Mouse (Mus musculus) hindbrain, embryonic 14.5 days (tissue): ENCODE data around the gene Tcte3. TPM values are rescaled to one million over a fixed set of nuclear protein-coding genes. Genes with fewer than 3 reads are reported as not detected.
A peak's percentile ranks its signal among the peaks of the same experiment; 100 is the strongest.
"Not testable (repeated sequence)": the region's sequence is repeated elsewhere in the genome, so short reads cannot be mapped to it uniquely, and the experiment has no call there.

Experiments used
- ATAC-seq: fragments of 200-750 bp; cut with Nextera tagmentation; 2 replicates; pipeline ENCODE4 v1.8.0; 2017; ENCODE audit warnings: moderate number of reproducible peaks, mild to moderate bottlenecking, moderate TSS enrichment, moderate library complexity; ENCODE audit not compliant: low FRiP score
- DNase-seq: peaks from one replicate; pipeline ENCODE4 v3.0.0-alpha.2; 2015; ENCODE audit warnings: low spot score
- H3K27ac ChIP-seq: fragments of 300-500 bp; sonication (generic); 2 replicates; pipeline ENCODE4 v1.5.1; 2014; ENCODE audit warnings: mild to moderate bottlenecking, moderate library complexity
- H3K27me3 ChIP-seq: fragments of 300-500 bp; sonication (generic); 2 replicates; pipeline ENCODE4 v1.6.1; 2014; ENCODE audit warnings: mild to moderate bottlenecking, low read length, mixed read lengths; ENCODE audit not compliant: control insufficient read depth, insufficient read depth
- H3K36me3 ChIP-seq: fragments of 300-500 bp; sonication (generic); replicated peaks from 2 replicates; pipeline ENCODE4 v1.6.1; 2014; ENCODE audit not compliant: control insufficient read depth, insufficient read depth
- H3K4me1 ChIP-seq: fragments of 300-500 bp; sonication (generic); replicated peaks from 2 replicates; pipeline ENCODE4 v1.6.1; 2014; ENCODE audit warnings: antibody characterized with exemption, low read length, mixed read lengths; ENCODE audit not compliant: control insufficient read depth, insufficient read depth
- H3K4me2 ChIP-seq: fragments of 300-500 bp; sonication (generic); replicated peaks from 2 replicates; pipeline ENCODE4 v1.6.1; 2014; ENCODE audit warnings: mild to moderate bottlenecking, moderate library complexity
- H3K4me3 ChIP-seq: fragments of 300-500 bp; sonication (generic); replicated peaks from 2 replicates; pipeline ENCODE4 v1.5.1; 2014; ENCODE audit warnings: mild to moderate bottlenecking, low read length
- H3K9ac ChIP-seq: fragments of 300-500 bp; sonication (generic); 2 replicates; pipeline ENCODE4 v1.6.1; 2014
- H3K9me3 ChIP-seq: fragments of 300-500 bp; sonication (generic); 2 replicates; pipeline ENCODE4 v1.6.1; 2016; ENCODE audit warnings: low read length; ENCODE audit not compliant: control insufficient read depth
- WGBS: fragments of 180-500 bp; shearing (Covaris S2); extraction: QIAGEN DNeasy Blood & Tissue Kit; methylation state at CpG from one replicate; pipeline ENCODE4 v1.1.7; 2014; 5-methylcytosine and 5-hydroxymethylcytosine counted together
- polyA plus RNA-seq: library from polyadenylated mRNA; unstranded; fragments of >200 nt; fragmentation: Nextera tagmentation; extraction: Ambion mirVana; gene quantifications from 2 replicates; pipeline ENCODE4 v1.2.1, GENCODE M21; 2014

Gene Tcte3
- polyA plus RNA-seq, 1 experiment from 2014 or later, result not detected

DNA sequence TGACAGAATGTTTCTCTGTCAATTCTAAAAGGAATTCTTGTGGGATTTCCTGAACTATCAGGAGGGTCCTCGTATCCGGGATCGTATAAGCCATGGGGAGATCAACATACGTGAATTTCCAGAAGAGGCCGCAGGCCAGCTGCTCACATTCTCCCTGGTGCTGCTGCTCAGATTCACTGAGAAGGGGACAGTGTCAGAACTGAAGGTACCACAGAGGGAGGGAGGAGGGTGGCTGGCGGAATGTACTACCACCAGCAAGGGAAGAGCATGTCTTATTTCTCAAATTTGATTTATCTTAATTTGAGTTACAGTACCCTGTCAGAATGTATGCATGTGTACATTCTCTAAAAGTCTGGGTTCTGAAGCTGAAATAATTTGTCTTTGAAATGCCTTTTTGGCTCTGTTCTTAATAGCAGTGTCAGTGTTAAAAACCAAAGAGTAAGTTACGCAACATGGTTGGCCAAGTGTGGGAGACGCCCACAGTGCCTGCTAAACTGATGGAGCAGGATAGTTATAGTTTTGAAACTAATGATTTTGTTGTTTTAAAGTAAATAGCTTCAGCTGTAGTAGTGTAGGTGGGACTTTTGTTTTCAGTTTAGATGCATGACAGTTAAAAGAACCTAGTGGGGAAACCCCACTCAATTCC is 12.0 kb upstream of the Tcte3 start:
- H3K36me3 ChIP-seq, result peaks cover 29% of the 10 kb centered on the region
- ATAC-seq, H3K9me3 ChIP-seq, H3K27ac ChIP-seq, H3K27me3 ChIP-seq, DNase-seq, H3K9ac ChIP-seq, H3K4me3 ChIP-seq, H3K4me2 ChIP-seq, H3K4me1 ChIP-seq: not testable (repeated sequence)
- WGBS, result 94% methylated on average over 5 of the region's 8 CpGs

GRCm38 (mm10) chr17:15052766-15053165 is 11.5 kb upstream of the Tcte3 start:
- DNase-seq, H3K4me3 ChIP-seq, ATAC-seq, H3K27me3 ChIP-seq, H3K9ac ChIP-seq, H3K4me1 ChIP-seq, H3K27ac ChIP-seq, H3K9me3 ChIP-seq, H3K4me2 ChIP-seq: not testable (repeated sequence)
- peaks cover 25% of the 10 kb centered on the region for H3K36me3 ChIP-seq
- 63% methylated on average over 1 of the region's 1 CpGs for WGBS

GRCm38 (mm10) chr17:15050338-15050737 is 9.1 kb upstream of the Tcte3 start:
- not testable (repeated sequence) for H3K27ac ChIP-seq, DNase-seq, H3K36me3 ChIP-seq, ATAC-seq, H3K4me1 ChIP-seq, H3K9ac ChIP-seq, H3K4me2 ChIP-seq, H3K27me3 ChIP-seq, H3K4me3 ChIP-seq, H3K9me3 ChIP-seq
- no CpG with 5 or more reads among the region's 1 CpGs for WGBS

DNA sequence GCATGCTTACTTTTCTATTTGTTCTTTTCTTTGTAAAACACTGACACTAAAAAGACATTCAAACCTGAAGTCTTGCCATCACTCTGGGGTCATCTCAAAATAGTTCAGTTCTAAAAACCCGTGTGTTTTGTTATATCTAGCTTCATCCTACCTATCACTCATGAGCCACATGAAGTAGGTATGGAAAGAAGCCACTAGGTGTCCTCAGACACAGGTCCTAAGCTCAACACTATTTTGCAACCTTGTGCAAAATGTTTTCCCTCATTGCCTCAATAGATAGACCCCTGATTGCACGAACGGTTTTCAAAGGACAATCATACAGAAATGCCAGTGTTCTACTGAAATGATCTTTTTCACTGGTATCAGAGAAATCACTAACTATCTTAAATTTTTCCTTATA is 833 bp downstream of the Tcte3 start:
- not testable (repeated sequence) for ATAC-seq
- no CpG with 5 or more reads among the region's 3 CpGs for WGBS

DNA sequence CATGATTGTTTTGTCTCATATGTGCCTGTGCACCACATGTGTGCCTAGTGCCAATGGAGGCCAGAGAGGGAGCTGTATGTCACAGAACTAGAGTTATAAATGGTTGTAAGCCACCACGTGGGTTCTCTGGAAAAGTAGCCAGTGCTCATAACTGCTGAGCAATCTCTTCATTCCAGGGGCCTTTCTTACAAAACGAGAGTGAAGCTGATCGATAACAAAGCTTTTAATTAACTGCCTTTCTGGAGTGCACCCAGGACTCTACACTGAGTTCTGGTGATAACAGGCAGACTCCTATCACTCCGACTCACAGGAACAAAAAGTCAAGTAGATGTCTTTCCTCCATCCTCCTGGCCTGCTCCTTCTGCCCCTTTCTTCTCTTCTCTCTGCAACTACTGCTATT is 9.9 kb downstream of the Tcte3 start:
- H3K9me3 ChIP-seq, H3K27me3 ChIP-seq, H3K4me1 ChIP-seq: not testable (repeated sequence)

More for the DNA sequence above, 833 bp downstream of the Tcte3 start:
- DNase-seq, H3K27me3 ChIP-seq, H3K9me3 ChIP-seq, H3K36me3 ChIP-seq, H3K9ac ChIP-seq, H3K4me1 ChIP-seq, H3K4me2 ChIP-seq, H3K4me3 ChIP-seq, H3K27ac ChIP-seq: not testable (repeated sequence)

GRCm38 (mm10) chr17:15025513-15025912 is 15.8 kb downstream of the Tcte3 start:
- no CpG with 5 or more reads among the region's 6 CpGs for whole genome bisulfite sequencing
- not testable (repeated sequence) for H3K4me1 ChIP-seq, ATAC-seq

More for the DNA sequence above, 9.9 kb downstream of the Tcte3 start:
- H3K36me3 ChIP-seq, H3K9ac ChIP-seq, DNase-seq, H3K4me2 ChIP-seq, H3K27ac ChIP-seq, ATAC-seq, H3K4me3 ChIP-seq: not testable (repeated sequence)
- no CpG with 5 or more reads among the region's 4 CpGs for WGBS

GRCm38 (mm10) chr17:15024502-15025193 is 16.6 kb downstream of the Tcte3 start:
- not testable (repeated sequence) for H3K4me2 ChIP-seq, H3K9me3 ChIP-seq, H3K4me1 ChIP-seq, H3K27ac ChIP-seq, DNase-seq, H3K36me3 ChIP-seq, H3K4me3 ChIP-seq, H3K9ac ChIP-seq, H3K27me3 ChIP-seq
- ATAC-seq, result peak; percentile 92
- WGBS, result no CpG with 5 or more reads among the region's 48 CpGs

More at GRCm38 (mm10) chr17:15025513-15025912, 15.8 kb downstream of the Tcte3 start:
- H3K27ac ChIP-seq, H3K9ac ChIP-seq, H3K9me3 ChIP-seq, H3K4me3 ChIP-seq, DNase-seq, H3K27me3 ChIP-seq, H3K36me3 ChIP-seq, H3K4me2 ChIP-seq: not testable (repeated sequence)

DNA sequence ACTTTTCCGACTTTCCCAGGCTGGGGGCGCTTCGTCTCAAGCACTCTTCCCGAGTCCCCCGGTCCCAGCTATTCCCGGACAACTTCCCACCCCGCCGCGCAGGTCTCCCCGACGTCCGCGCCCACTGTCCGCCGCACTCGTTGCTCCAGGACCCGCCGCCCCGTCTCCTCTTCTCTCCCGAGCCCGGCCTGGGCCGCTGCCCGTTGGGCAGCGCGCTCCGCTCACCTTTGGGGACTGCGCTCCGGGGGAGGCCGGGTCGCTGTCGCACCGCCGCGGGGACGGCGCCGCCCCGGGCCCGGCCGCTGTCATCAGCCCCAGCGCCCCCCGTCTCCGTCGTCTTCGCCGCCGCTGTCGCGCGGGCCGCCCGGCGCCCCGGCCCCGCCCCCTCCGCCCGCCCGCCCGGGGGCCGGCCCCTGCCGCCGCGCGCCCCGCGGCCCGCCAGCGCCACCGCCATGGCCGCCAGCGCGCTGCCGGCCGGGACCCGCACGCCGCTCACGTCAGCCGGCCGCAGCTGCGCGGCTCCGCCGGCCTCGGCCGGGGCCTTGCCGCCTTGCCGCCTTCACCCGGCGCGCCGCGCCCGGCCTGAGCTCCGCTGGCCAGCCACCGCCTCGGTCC is 17.3 kb downstream of the Tcte3 start:
- not testable (repeated sequence) for H3K27me3 ChIP-seq, H3K36me3 ChIP-seq, H3K4me2 ChIP-seq, H3K27ac ChIP-seq, H3K4me1 ChIP-seq, H3K9ac ChIP-seq, H3K4me3 ChIP-seq, H3K9me3 ChIP-seq, DNase-seq
- WGBS, result no CpG with 5 or more reads among the region's 97 CpGs
- peak; percentile 83 for ATAC-seq

DNA sequence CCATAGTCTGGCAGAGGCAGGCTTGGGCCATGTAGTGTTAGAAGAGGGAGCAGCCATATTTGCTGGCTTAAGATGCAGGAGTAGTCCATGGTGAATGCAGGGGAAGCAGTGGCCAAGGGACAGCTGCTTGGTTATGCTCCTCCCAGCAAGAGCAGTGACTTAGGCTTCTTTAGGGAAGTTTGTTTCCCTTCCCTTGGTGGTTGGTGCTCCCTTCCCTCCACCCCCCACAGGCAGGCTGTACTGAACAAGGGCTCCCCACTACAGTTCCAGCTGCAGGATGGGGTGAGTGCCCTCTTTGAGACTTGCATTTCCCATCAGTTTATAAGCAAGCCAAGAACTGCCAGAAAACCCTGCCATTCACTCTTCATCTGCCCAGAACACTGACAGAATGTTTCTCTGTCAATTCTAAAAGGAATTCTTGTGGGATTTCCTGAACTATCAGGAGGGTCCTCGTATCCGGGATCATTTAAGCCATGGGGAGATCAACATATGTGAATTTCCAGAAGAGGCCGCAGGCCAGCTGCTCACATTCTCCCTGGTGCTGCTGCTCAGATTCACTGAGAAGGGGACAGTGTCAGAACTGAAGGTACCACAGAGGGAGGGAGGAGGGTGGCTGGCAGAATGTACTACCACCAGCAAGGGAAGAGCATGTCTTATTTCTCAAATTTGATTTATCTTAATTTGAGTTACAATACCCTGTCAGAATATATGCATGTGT is 19.6 kb downstream of the Tcte3 start:
- H3K27ac ChIP-seq, ATAC-seq, H3K36me3 ChIP-seq, DNase-seq, H3K4me3 ChIP-seq, H3K27me3 ChIP-seq, H3K9me3 ChIP-seq, H3K4me2 ChIP-seq, H3K9ac ChIP-seq, H3K4me1 ChIP-seq: not testable (repeated sequence)
- WGBS, result 70% methylated on average over 3 of the region's 3 CpGs
